17 mouse cellular contexts compared by ENCODE assay signal in genomic region chr10:17201427-17201745, GRCm38 (mm10).
DNase-seq lines count a peak whose midpoint lies in the region; ATAC-seq lines count a peak whose summit lies in the region.
"Had no signal": no experiment of that assay in that cellular context is flagged by ENCODE, and none has a peak within 500 bp of the region (broad histone marks: within the 10 kb centered on the region; RNA-seq: fewer than 3 reads in every experiment).

No protein-coding gene starts in this region.

- peak overlapping the region; percentile 82 for H3K27ac ChIP-seq in midbrain, embryonic 10.5 days (replicated peaks)
- H3K27ac ChIP-seq in midbrain, embryonic 14.5 days (replicated peaks; ENCODE audit: low read depth, low read length): no peak overlapping the region
- peak overlapping the region; percentile 14; the same call in 1 of the 2 replicates for H3K27ac ChIP-seq in limb, embryonic 10.5 days
- H3K27ac ChIP-seq: heart, embryonic 10.5 days; hindbrain, embryonic 12.5 days; limb, embryonic 13.5 days; lung, embryonic 15.5 days had no signal

- peak; percentile 5 for DNase-seq in kidney, adult 11 months
- DNase-seq in kidney, adult 8-10 months: no peak
- no peak for DNase-seq in midbrain, embryonic 10.5 days (ENCODE audit: low spot score)
- DNase-seq in midbrain, embryonic 14.5 days: no peak
- DNase-seq in limb, embryonic 10.5 days (ENCODE audit: low spot score): no peak
- no peak for DNase-seq in natural killer cell, adult 2 months (ENCODE audit: low spot score in 2 of 2)
- DNase-seq: embryo, embryonic 11 days; forebrain, postnatal 0 days; lung, postnatal 4 days; right cerebral cortex, postnatal 4 days had no signal

- 83% methylated on average over 1 of the region's 1 CpGs for WGBS in midbrain, embryonic 10.5 days
- WGBS in midbrain, embryonic 14.5 days: 88% methylated on average over 1 of the region's 1 CpGs
- WGBS in limb, embryonic 10.5 days: 75% methylated on average over 1 of the region's 1 CpGs

- H3K4me2 ChIP-seq in midbrain, embryonic 14.5 days (ENCODE audit: low read length): no peak overlapping the region
- H3K4me2 ChIP-seq: hindbrain, embryonic 12.5 days; limb, embryonic 13.5 days; lung, embryonic 15.5 days had no signal

- no peaks in the 10 kb centered on the region; the same call in 1 of the 2 replicates for H3K27me3 ChIP-seq in midbrain, embryonic 10.5 days (ENCODE audit: low read depth, poor library complexity, severe bottlenecking)
- H3K27me3 ChIP-seq in midbrain, embryonic 14.5 days (ENCODE audit: control insufficient read depth, insufficient read depth, low read length): no peaks in the 10 kb centered on the region
- no peaks in the 10 kb centered on the region for H3K27me3 ChIP-seq in limb, embryonic 10.5 days (ENCODE audit: low read depth, poor library complexity, severe bottlenecking)
- H3K27me3 ChIP-seq: hindbrain, embryonic 12.5 days; limb, embryonic 13.5 days; lung, embryonic 15.5 days had no signal

- H3K36me3 ChIP-seq in midbrain, embryonic 10.5 days: no peaks in the 10 kb centered on the region
- no peaks in the 10 kb centered on the region for H3K36me3 ChIP-seq in midbrain, embryonic 14.5 days (ENCODE audit: control insufficient read depth, insufficient read depth, low read length)
- H3K36me3 ChIP-seq in limb, embryonic 10.5 days: no peaks in the 10 kb centered on the region
- H3K36me3 ChIP-seq: heart, embryonic 10.5 days; hindbrain, embryonic 12.5 days; limb, embryonic 13.5 days; lung, embryonic 15.5 days had no signal

- no peak for ATAC-seq in midbrain, embryonic 14.5 days (ENCODE audit: low FRiP score, low TSS enrichment)
- ATAC-seq in erythroid progenitor cell, adult 5-6 weeks (replicated peaks; ENCODE audit: low FRiP score, poor library complexity, severe bottlenecking): no peak
- ATAC-seq: forebrain, postnatal 0 days; inflammation-experienced regulatory T-cells, adult 6 months; midbrain, embryonic 16.5 days had no signal

- no peaks in the 10 kb centered on the region for H3K9me3 ChIP-seq in midbrain, embryonic 10.5 days (replicated peaks)
- H3K9me3 ChIP-seq in midbrain, embryonic 14.5 days (ENCODE audit: control insufficient read depth, low read length): no peaks in the 10 kb centered on the region
- no peaks in the 10 kb centered on the region for H3K9me3 ChIP-seq in limb, embryonic 10.5 days (replicated peaks)
- H3K9me3 ChIP-seq: heart, embryonic 10.5 days; hindbrain, embryonic 12.5 days; limb, embryonic 13.5 days; lung, embryonic 15.5 days had no signal

- no peak overlapping the region for H3K9ac ChIP-seq in midbrain, embryonic 14.5 days (replicated peaks; ENCODE audit: low read length)
- H3K9ac ChIP-seq: forebrain, postnatal 0 days; hindbrain, embryonic 12.5 days; limb, embryonic 13.5 days; lung, embryonic 15.5 days had no signal

- H3K4me3 ChIP-seq in midbrain, embryonic 10.5 days: no peak overlapping the region
- H3K4me3 ChIP-seq in midbrain, embryonic 14.5 days (replicated peaks; ENCODE audit: low read depth, low read length): no peak overlapping the region
- no peak overlapping the region for H3K4me3 ChIP-seq in limb, embryonic 10.5 days
- H3K4me3 ChIP-seq: heart, embryonic 10.5 days; hindbrain, embryonic 12.5 days; limb, embryonic 13.5 days; lung, embryonic 15.5 days had no signal

- peaks cover 30% of the 10 kb centered on the region for H3K4me1 ChIP-seq in midbrain, embryonic 10.5 days
- H3K4me1 ChIP-seq in midbrain, embryonic 14.5 days (ENCODE audit: control insufficient read depth, insufficient read depth, low read length): peaks cover 4% of the 10 kb centered on the region; the same call in 1 of the 2 replicates
- peaks cover 25% of the 10 kb centered on the region for H3K4me1 ChIP-seq in limb, embryonic 10.5 days
- H3K4me1 ChIP-seq: lung, embryonic 15.5 days had no signal
